Mouse (Mus musculus): ENCODE data around the gene Dmkn. TPM values are rescaled to one million over a fixed set of nuclear protein-coding genes. Genes with fewer than 3 reads are reported as not detected.
"Not testable (repeated sequence)": the region's sequence is repeated elsewhere in the genome, so short reads cannot be mapped to it uniquely, and the experiment has no call there.

Dmkn gene
- polyA plus RNA-seq, 1 experiment from 2014 or later, result 1.3 TPM

- H3K4me2 ChIP-seq, result no peak overlapping the region
- H3K27me3 ChIP-seq, result no peaks in the 10 kb centered on the region
- no peaks in the 10 kb centered on the region for H3K9me3 ChIP-seq (replicated peaks)
- no peak overlapping the region for H3K4me3 ChIP-seq (replicated peaks)
- 93% methylated on average over 3 of the region's 3 CpGs for WGBS
- no peak overlapping the region for H3K9ac ChIP-seq
- H3K4me1 ChIP-seq, result peaks cover 21% of the 10 kb centered on the region
- H3K36me3 ChIP-seq, result no peaks in the 10 kb centered on the region
- H3K27ac ChIP-seq, result no peak overlapping the region
- ATAC-seq (replicated peaks; ENCODE audit: low FRiP score), result no peak
These were observed 60.8 kb downstream of the Dmkn start for GRCm38 (mm10) chr7:30824306-30824705.

GRCm38 (mm10) chr7:30826660-30827059 is 63.1 kb downstream of the Dmkn start:
- no peaks in the 10 kb centered on the region for H3K36me3 ChIP-seq
- no peak overlapping the region for H3K9ac ChIP-seq
- WGBS, result 91% methylated on average over 10 of the region's 10 CpGs
- H3K4me2 ChIP-seq, result no peak overlapping the region
- H3K9me3 ChIP-seq (replicated peaks), result no peaks in the 10 kb centered on the region
- 0 out of 2 replicates have a peak, but pooled peaks cover 1% of the 10 kb centered on the region for H3K4me1 ChIP-seq
- H3K4me3 ChIP-seq (replicated peaks), result no peak overlapping the region
- ATAC-seq (replicated peaks; ENCODE audit: low FRiP score), result no peak
- H3K27me3 ChIP-seq, result no peaks in the 10 kb centered on the region
- no peak overlapping the region for H3K27ac ChIP-seq

- H3K36me3 ChIP-seq; H3K4me1 ChIP-seq; H3K27me3 ChIP-seq; H3K4me3 ChIP-seq (replicated peaks); ATAC-seq (replicated peaks; ENCODE audit: low FRiP score); H3K9ac ChIP-seq; H3K9me3 ChIP-seq (replicated peaks); H3K27ac ChIP-seq; H3K4me2 ChIP-seq: not testable (repeated sequence)
These were observed 65.3 kb downstream of the Dmkn start for GRCm38 (mm10) chr7:30828871-30829270.

GRCm38 (mm10) chr7:30829428-30829827 is 65.9 kb downstream of the Dmkn start:
- WGBS, result 72% methylated on average over 3 of the region's 3 CpGs
- ATAC-seq (replicated peaks; ENCODE audit: low FRiP score), result no peak
- Histone ChIP-seq H3K4me3 (replicated peaks) (no peak overlapping the region), H3K4me1 (no peaks in the 10 kb centered on the region), H3K4me2 (no peak overlapping the region), H3K36me3 (no peaks in the 10 kb centered on the region), H3K27me3 (no peaks in the 10 kb centered on the region), H3K27ac (no peak overlapping the region), H3K9me3 (replicated peaks) (no peaks in the 10 kb centered on the region), H3K9ac (no peak overlapping the region)

Other genes starting within 250 kb of the Dmkn start
- gene Arhgap33, start 228.7 kb upstream of the Dmkn start, polyA plus RNA-seq (2015; fragmentation: Nextera tagmentation; extraction: Ambion mirVana), result 11.7 and 16.0 TPM in 2 replicates
- gene Hspb6, start 211.6 kb upstream of the Dmkn start, polyA plus RNA-seq (2015; fragmentation: Nextera tagmentation; extraction: Ambion mirVana), result 12.8 and 20.1 TPM in 2 replicates
- gene Proser3, start 211.5 kb upstream of the Dmkn start, polyA plus RNA-seq (2015; fragmentation: Nextera tagmentation; extraction: Ambion mirVana), result 14.1 and 18.6 TPM in 2 replicates
- 37.6 and 40.5 TPM in 2 replicates for gene Lin37, start 203.9 kb upstream of the Dmkn start, polyA plus RNA-seq (2015; fragmentation: Nextera tagmentation; extraction: Ambion mirVana)
- gene U2af1l4, start 200.5 kb upstream of the Dmkn start, polyA plus RNA-seq (2015; fragmentation: Nextera tagmentation; extraction: Ambion mirVana), result 94.8 and 102 TPM in 2 replicates
- 15.0 and 17.0 TPM in 2 replicates for gene Gm49396, start 200.4 kb upstream of the Dmkn start, polyA plus RNA-seq (2015; fragmentation: Nextera tagmentation; extraction: Ambion mirVana)
- gene Psenen, start 200.1 kb upstream of the Dmkn start, polyA plus RNA-seq (2015; fragmentation: Nextera tagmentation; extraction: Ambion mirVana), result 152 TPM in 2 replicates
- gene Igflr1, start 198.3 kb upstream of the Dmkn start, polyA plus RNA-seq (2015; fragmentation: Nextera tagmentation; extraction: Ambion mirVana), result 3.8 and 6.0 TPM in 2 replicates
- gene Kmt2b, start 175.0 kb upstream of the Dmkn start, polyA plus RNA-seq (2015; fragmentation: Nextera tagmentation; extraction: Ambion mirVana), result 6.7 and 10.9 TPM in 2 replicates
- 0.36 and 0.63 TPM in 2 replicates for gene Zbtb32, start 164.8 kb upstream of the Dmkn start, polyA plus RNA-seq (2015; fragmentation: Nextera tagmentation; extraction: Ambion mirVana)
- 3.6 and 5.3 TPM in 2 replicates for gene Upk1a, start 150.9 kb upstream of the Dmkn start, polyA plus RNA-seq (2015; fragmentation: Nextera tagmentation; extraction: Ambion mirVana)
- gene Cox6b1, start 137.6 kb upstream of the Dmkn start, polyA plus RNA-seq (2015; fragmentation: Nextera tagmentation; extraction: Ambion mirVana), result 1,049 and 1,131 TPM in 2 replicates
- gene Etv2, start 127.9 kb upstream of the Dmkn start, polyA plus RNA-seq (2015; fragmentation: Nextera tagmentation; extraction: Ambion mirVana), result not detected in 2 replicates
- 118 and 119 TPM in 2 replicates for gene Rbm42, start 113.4 kb upstream of the Dmkn start, polyA plus RNA-seq (2015; fragmentation: Nextera tagmentation; extraction: Ambion mirVana)
- 58.0 and 61.1 TPM in 2 replicates for gene Haus5, start 98.8 kb upstream of the Dmkn start, polyA plus RNA-seq (2015; fragmentation: Nextera tagmentation; extraction: Ambion mirVana)
- not detected in 2 replicates for gene Pmis2, start 92.2 kb upstream of the Dmkn start, polyA plus RNA-seq (2015; fragmentation: Nextera tagmentation; extraction: Ambion mirVana)
- 0.58 TPM in 1 of 2 replicates, not detected in the other for gene 2200002J24Rik, start 64.8 kb upstream of the Dmkn start, polyA plus RNA-seq (2015; fragmentation: Nextera tagmentation; extraction: Ambion mirVana)
- 1.3 and 1.5 TPM in 2 replicates for gene Atp4a, start 51.5 kb upstream of the Dmkn start, polyA plus RNA-seq (2015; fragmentation: Nextera tagmentation; extraction: Ambion mirVana)
- 180 and 192 TPM in 2 replicates for gene Tmem147, start 34.2 kb upstream of the Dmkn start, polyA plus RNA-seq (2015; fragmentation: Nextera tagmentation; extraction: Ambion mirVana)
- 0.35 and 0.68 TPM in 2 replicates for gene Gapdhs, start 20.1 kb upstream of the Dmkn start, polyA plus RNA-seq (2015; fragmentation: Nextera tagmentation; extraction: Ambion mirVana)
- 2.2 and 2.6 TPM in 2 replicates for gene Sbsn, start 12.3 kb upstream of the Dmkn start, polyA plus RNA-seq (2015; fragmentation: Nextera tagmentation; extraction: Ambion mirVana)
- gene Krtdap, start 24.1 kb downstream of the Dmkn start, polyA plus RNA-seq (2015; fragmentation: Nextera tagmentation; extraction: Ambion mirVana), result 5.8 and 26.9 TPM in 2 replicates
- 0.19 and 0.49 TPM in 2 replicates for gene Ffar2, start 60.0 kb downstream of the Dmkn start, polyA plus RNA-seq (2015; fragmentation: Nextera tagmentation; extraction: Ambion mirVana)
- gene Ffar3, start 92.4 kb downstream of the Dmkn start, polyA plus RNA-seq (2015; fragmentation: Nextera tagmentation; extraction: Ambion mirVana), result 0.22 and 0.88 TPM in 2 replicates
- not detected in 2 replicates for gene Ffar1, start 97.8 kb downstream of the Dmkn start, polyA plus RNA-seq (2015; fragmentation: Nextera tagmentation; extraction: Ambion mirVana)
- 0.12 and 0.19 TPM in 2 replicates for gene Cd22, start 116.6 kb downstream of the Dmkn start, polyA plus RNA-seq (2015; fragmentation: Nextera tagmentation; extraction: Ambion mirVana)
- gene Mag, start 151.1 kb downstream of the Dmkn start, polyA plus RNA-seq (2015; fragmentation: Nextera tagmentation; extraction: Ambion mirVana), result 0.39 and 0.61 TPM in 2 replicates
- gene Hamp2, start 160.9 kb downstream of the Dmkn start, polyA plus RNA-seq (2015; fragmentation: Nextera tagmentation; extraction: Ambion mirVana), result not detected in 2 replicates
- gene Hamp, start 180.3 kb downstream of the Dmkn start, polyA plus RNA-seq (2015; fragmentation: Nextera tagmentation; extraction: Ambion mirVana), result not detected in 2 replicates
- 25.0 and 25.3 TPM in 2 replicates for gene Usf2, start 193.0 kb downstream of the Dmkn start, polyA plus RNA-seq (2015; fragmentation: Nextera tagmentation; extraction: Ambion mirVana)
- gene Lsr, start 209.7 kb downstream of the Dmkn start, polyA plus RNA-seq (2015; fragmentation: Nextera tagmentation; extraction: Ambion mirVana), result 62.7 and 62.8 TPM in 2 replicates
- gene Fam187b, start 210.0 kb downstream of the Dmkn start, polyA plus RNA-seq (2015; fragmentation: Nextera tagmentation; extraction: Ambion mirVana), result 5.8 and 6.8 TPM in 2 replicates